Mouse (Mus musculus): ENCODE results near the gene Lelp1. TPM values are rescaled to one million over a fixed set of nuclear protein-coding genes. Genes with fewer than 3 reads are reported as not detected.

Lelp1 gene
- polyA plus RNA-seq (2015; fragmentation: Nextera tagmentation; extraction: Ambion mirVana) = not detected in 2 replicates

GRCm38 (mm10) chr3:92142644-92143043 lies at the start of gene Lelp1:
TSS of gene Lelp1 (minus strand) at chr3:92142744.
- Histone ChIP-seq H3K27me3 (replicated peaks) (no peaks in the 10 kb centered on the region), H3K9me3 (no peaks in the 10 kb centered on the region), H3K9ac (no peak within 1 kb of the TSS), H3K4me3 (replicated peaks) (no peak within 1 kb of the TSS), H3K4me1 (no peaks in the 10 kb centered on the region), H3K27ac (no peak within 1 kb of the TSS), H3K36me3 (no peaks in the 10 kb centered on the region), H3K4me2 (no peak within 1 kb of the TSS)
- ATAC-seq (ENCODE audit: insufficient read depth, low FRiP score, low read depth) = no peak
- 82% methylated on average over 1 of the region's 1 CpGs for WGBS

GRCm38 (mm10) chr3:92176880-92177279 lies 34.3 kb upstream of the Lelp1 start:
- no peak for ATAC-seq (ENCODE audit: insufficient read depth, low FRiP score, low read depth)
- Histone ChIP-seq H3K36me3 (no peaks in the 10 kb centered on the region), H3K27me3 (replicated peaks) (no peaks in the 10 kb centered on the region), H3K4me3 (replicated peaks) (no peak overlapping the region), H3K9me3 (no peaks in the 10 kb centered on the region), H3K4me2 (no peak overlapping the region), H3K27ac (no peak overlapping the region), H3K4me1 (no peaks in the 10 kb centered on the region), H3K9ac (no peak overlapping the region)
- WGBS = 76% methylated on average over 1 of the region's 1 CpGs

GRCm38 (mm10) chr3:92169847-92170246 lies 27.3 kb upstream of the Lelp1 start:
- H3K9me3 ChIP-seq = no peaks in the 10 kb centered on the region
- no peak overlapping the region for H3K4me2 ChIP-seq
- H3K4me3 ChIP-seq (replicated peaks) = no peak overlapping the region
- no peak overlapping the region for H3K27ac ChIP-seq
- H3K4me1 ChIP-seq = no peaks in the 10 kb centered on the region
- H3K9ac ChIP-seq = no peak overlapping the region
- WGBS = 64% methylated on average over 3 of the region's 3 CpGs
- no peak for ATAC-seq (ENCODE audit: insufficient read depth, low FRiP score, low read depth)
- H3K27me3 ChIP-seq (replicated peaks) = no peaks in the 10 kb centered on the region
- H3K36me3 ChIP-seq = no peaks in the 10 kb centered on the region

GRCm38 (mm10) chr3:92153322-92153721 lies 10.8 kb upstream of the Lelp1 start:
- no peak overlapping the region for H3K9ac ChIP-seq
- no peak overlapping the region for H3K4me2 ChIP-seq
- no peak overlapping the region for H3K4me3 ChIP-seq (replicated peaks)
- no peaks in the 10 kb centered on the region for H3K36me3 ChIP-seq
- H3K4me1 ChIP-seq = no peaks in the 10 kb centered on the region
- H3K9me3 ChIP-seq = no peaks in the 10 kb centered on the region
- no peak overlapping the region for H3K27ac ChIP-seq
- H3K27me3 ChIP-seq (replicated peaks) = no peaks in the 10 kb centered on the region
- no peak for ATAC-seq (ENCODE audit: insufficient read depth, low FRiP score, low read depth)

DNA sequence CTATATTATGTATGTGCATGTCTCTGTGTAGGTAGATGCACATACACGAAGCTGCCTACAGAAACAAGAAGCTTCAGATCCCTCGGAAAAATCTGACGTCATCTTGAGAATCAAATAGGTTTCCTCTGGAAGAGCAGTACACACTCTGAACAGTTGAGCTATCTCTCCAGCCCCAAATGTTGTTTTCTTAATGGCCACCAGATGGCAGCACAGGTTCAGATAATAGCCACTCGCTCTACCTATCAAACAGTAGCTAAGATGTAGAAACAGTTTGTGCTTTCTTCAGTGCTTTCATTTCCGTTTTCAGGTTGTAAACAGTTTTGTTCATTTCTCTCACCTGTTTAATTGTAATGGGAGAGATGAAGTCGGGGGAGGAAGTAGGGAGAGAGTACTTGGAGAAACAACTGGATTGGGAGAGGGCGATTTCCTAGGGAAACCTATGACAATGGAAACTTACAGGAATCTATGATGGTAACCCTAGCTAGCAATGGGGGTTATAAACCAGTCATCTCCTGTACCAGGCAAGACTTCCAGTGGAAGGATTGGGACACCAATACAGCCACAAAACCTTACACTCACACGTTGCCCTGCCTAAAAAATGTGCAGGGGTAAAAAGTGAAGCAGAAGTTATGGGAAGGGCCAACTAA lies 8.2 kb upstream of the Lelp1 start:
- Histone ChIP-seq H3K9me3 (no peaks in the 10 kb centered on the region), H3K4me3 (replicated peaks) (no peak overlapping the region), H3K27me3 (replicated peaks) (no peaks in the 10 kb centered on the region), H3K27ac (no peak overlapping the region), H3K9ac (no peak overlapping the region), H3K4me2 (no peak overlapping the region), H3K36me3 (no peaks in the 10 kb centered on the region), H3K4me1 (no peaks in the 10 kb centered on the region)
- no peak for ATAC-seq (ENCODE audit: insufficient read depth, low FRiP score, low read depth)
- 21% methylated on average over 8 of the region's 8 CpGs for WGBS

GRCm38 (mm10) chr3:92147913-92148312 lies 5.4 kb upstream of the Lelp1 start:
- Histone ChIP-seq H3K4me1 (no peaks in the 10 kb centered on the region), H3K9me3 (no peaks in the 10 kb centered on the region), H3K27ac (no peak overlapping the region), H3K9ac (no peak overlapping the region), H3K36me3 (no peaks in the 10 kb centered on the region), H3K4me2 (no peak overlapping the region), H3K4me3 (replicated peaks) (no peak overlapping the region), H3K27me3 (replicated peaks) (no peaks in the 10 kb centered on the region)
- WGBS = 65% methylated on average over 5 of the region's 5 CpGs
- no peak for ATAC-seq (ENCODE audit: insufficient read depth, low FRiP score, low read depth)

DNA sequence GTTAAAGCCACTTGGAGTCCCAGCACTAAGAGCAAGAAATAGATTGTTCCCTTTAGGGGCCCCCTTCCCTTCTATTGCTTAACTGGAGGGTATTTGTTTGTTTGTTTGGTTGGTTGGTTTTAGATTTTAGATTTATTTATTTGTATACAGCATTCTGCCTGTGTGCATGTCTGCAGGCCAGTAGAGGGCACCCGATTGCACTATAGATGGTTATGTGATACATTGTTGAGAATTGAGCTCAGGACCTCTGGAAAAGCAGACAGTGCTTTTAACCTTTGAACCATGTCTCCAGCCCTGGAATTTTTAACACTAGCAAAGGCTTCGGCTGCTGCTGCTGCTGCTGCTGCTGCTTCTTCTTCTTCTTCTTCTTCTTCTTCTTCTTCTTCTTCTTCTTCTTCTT lies 4.9 kb upstream of the Lelp1 start:
- 20% methylated on average over 2 of the region's 2 CpGs for WGBS
- no peaks in the 10 kb centered on the region for H3K4me1 ChIP-seq
- H3K4me2 ChIP-seq = no peak overlapping the region
- H3K9ac ChIP-seq = no peak overlapping the region
- H3K27ac ChIP-seq = no peak overlapping the region
- ATAC-seq (ENCODE audit: insufficient read depth, low FRiP score, low read depth) = no peak
- H3K36me3 ChIP-seq = no peaks in the 10 kb centered on the region
- H3K4me3 ChIP-seq (replicated peaks) = no peak overlapping the region
- H3K9me3 ChIP-seq = no peaks in the 10 kb centered on the region
- H3K27me3 ChIP-seq (replicated peaks) = no peaks in the 10 kb centered on the region

DNA sequence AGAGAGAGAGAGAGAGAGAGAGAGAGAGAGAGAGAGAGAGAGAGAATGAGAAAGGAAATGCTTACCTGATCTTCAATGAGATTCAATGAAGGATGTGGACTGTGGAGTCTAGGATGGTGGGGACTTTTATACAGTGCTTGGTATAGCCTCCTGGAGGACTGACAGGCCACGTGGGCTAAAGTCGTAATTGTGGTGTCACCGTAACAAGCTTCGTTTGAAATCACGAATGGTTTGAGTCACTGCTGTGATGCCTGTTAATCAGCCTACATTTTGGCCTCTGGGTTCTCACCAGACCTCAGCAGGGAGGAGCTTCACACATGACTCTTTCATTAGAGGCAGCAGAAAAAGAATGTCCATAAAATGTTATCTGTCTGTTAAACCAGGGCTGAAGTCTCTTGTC lies 18.7 kb downstream of the Lelp1 start, which contains the start of gene Prr9:
Gene Prr9 (minus strand): TSS at position 101 of the 400 bp plus-strand sequence.
- ATAC-seq (ENCODE audit: insufficient read depth, low FRiP score, low read depth) = no peak
- no peak within 1 kb of the TSS for H3K9ac ChIP-seq
- no peaks in the 10 kb centered on the region for H3K4me1 ChIP-seq
- H3K36me3 ChIP-seq = no peaks in the 10 kb centered on the region
- no peak within 1 kb of the TSS for H3K4me3 ChIP-seq (replicated peaks)
- no peak within 1 kb of the TSS for H3K4me2 ChIP-seq
- H3K27me3 ChIP-seq (replicated peaks) = no peaks in the 10 kb centered on the region
- 81% methylated on average over 5 of the region's 5 CpGs for WGBS
- no peaks in the 10 kb centered on the region for H3K9me3 ChIP-seq
- H3K27ac ChIP-seq = no peak within 1 kb of the TSS

GRCm38 (mm10) chr3:92120902-92121301 lies 21.6 kb downstream of the Lelp1 start:
- 68% methylated on average over 3 of the region's 3 CpGs for WGBS
- Histone ChIP-seq H3K9me3 (no peaks in the 10 kb centered on the region), H3K36me3 (no peaks in the 10 kb centered on the region), H3K4me1 (no peaks in the 10 kb centered on the region), H3K4me2 (no peak overlapping the region), H3K27me3 (replicated peaks) (no peaks in the 10 kb centered on the region), H3K4me3 (replicated peaks) (no peak overlapping the region), H3K27ac (no peak overlapping the region), H3K9ac (no peak overlapping the region)
- no peak for ATAC-seq (ENCODE audit: insufficient read depth, low FRiP score, low read depth)

GRCm38 (mm10) chr3:92117930-92118329 lies 24.6 kb downstream of the Lelp1 start:
- no peaks in the 10 kb centered on the region for H3K9me3 ChIP-seq
- no peak overlapping the region for H3K4me2 ChIP-seq
- no peaks in the 10 kb centered on the region for H3K36me3 ChIP-seq
- no peak overlapping the region for H3K27ac ChIP-seq
- no peak overlapping the region for H3K4me3 ChIP-seq (replicated peaks)
- H3K27me3 ChIP-seq (replicated peaks) = no peaks in the 10 kb centered on the region
- no peaks in the 10 kb centered on the region for H3K4me1 ChIP-seq
- WGBS = 24% methylated on average over 3 of the region's 3 CpGs
- no peak overlapping the region for H3K9ac ChIP-seq
- no peak for ATAC-seq (ENCODE audit: insufficient read depth, low FRiP score, low read depth)

DNA sequence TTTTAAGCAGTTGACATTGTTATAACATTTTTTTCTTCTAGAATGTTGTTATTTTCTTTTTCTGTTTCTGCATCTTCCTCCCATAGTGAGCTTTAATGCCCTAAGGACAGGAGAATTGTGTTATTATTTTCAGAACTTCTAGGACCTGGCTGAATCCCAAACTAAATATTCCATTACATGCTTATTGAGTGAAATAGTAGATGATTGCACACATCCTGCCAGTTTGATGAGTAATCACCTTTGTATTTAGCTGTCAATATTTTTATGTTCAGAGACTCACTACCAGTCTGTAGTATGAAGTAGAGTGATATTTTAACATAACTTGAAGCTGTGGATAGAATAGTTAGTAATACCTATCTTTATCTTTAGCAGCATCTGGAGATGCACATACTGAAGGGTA lies 31.0 kb downstream of the Lelp1 start:
- Histone ChIP-seq H3K4me3 (replicated peaks) (no peak overlapping the region), H3K27me3 (replicated peaks) (no peaks in the 10 kb centered on the region)

GRCm38 (mm10) chr3:92110790-92111189 lies 31.8 kb downstream of the Lelp1 start:
- Histone ChIP-seq H3K9ac (no peak overlapping the region), H3K4me3 (replicated peaks) (no peak overlapping the region), H3K4me2 (no peak overlapping the region), H3K36me3 (no peaks in the 10 kb centered on the region), H3K27me3 (replicated peaks) (no peaks in the 10 kb centered on the region), H3K9me3 (no peaks in the 10 kb centered on the region), H3K4me1 (no peaks in the 10 kb centered on the region), H3K27ac (no peak overlapping the region)
- no peak for ATAC-seq (ENCODE audit: insufficient read depth, low FRiP score, low read depth)

More for the DNA sequence above, 31.0 kb downstream of the Lelp1 start:
- Histone ChIP-seq H3K9me3 (no peaks in the 10 kb centered on the region), H3K4me2 (no peak overlapping the region), H3K9ac (no peak overlapping the region), H3K4me1 (no peaks in the 10 kb centered on the region), H3K27ac (no peak overlapping the region), H3K36me3 (no peaks in the 10 kb centered on the region)
- ATAC-seq (ENCODE audit: insufficient read depth, low FRiP score, low read depth) = no peak

GRCm38 (mm10) chr3:92106582-92106981 lies 36.0 kb downstream of the Lelp1 start:
- H3K4me2 ChIP-seq = no peak overlapping the region
- 7% methylated on average over 6 of the region's 6 CpGs for WGBS
- no peaks in the 10 kb centered on the region for H3K9me3 ChIP-seq
- no peaks in the 10 kb centered on the region for H3K27me3 ChIP-seq (replicated peaks)
- H3K4me3 ChIP-seq (replicated peaks) = no peak overlapping the region
- no peak overlapping the region for H3K27ac ChIP-seq
- H3K9ac ChIP-seq = no peak overlapping the region
- ATAC-seq (ENCODE audit: insufficient read depth, low FRiP score, low read depth) = no peak
- H3K4me1 ChIP-seq = no peaks in the 10 kb centered on the region
- H3K36me3 ChIP-seq = no peaks in the 10 kb centered on the region
